Mouse (Mus musculus): ENCODE data around the gene Eif2s3y.

Eif2s3y gene

DNA sequence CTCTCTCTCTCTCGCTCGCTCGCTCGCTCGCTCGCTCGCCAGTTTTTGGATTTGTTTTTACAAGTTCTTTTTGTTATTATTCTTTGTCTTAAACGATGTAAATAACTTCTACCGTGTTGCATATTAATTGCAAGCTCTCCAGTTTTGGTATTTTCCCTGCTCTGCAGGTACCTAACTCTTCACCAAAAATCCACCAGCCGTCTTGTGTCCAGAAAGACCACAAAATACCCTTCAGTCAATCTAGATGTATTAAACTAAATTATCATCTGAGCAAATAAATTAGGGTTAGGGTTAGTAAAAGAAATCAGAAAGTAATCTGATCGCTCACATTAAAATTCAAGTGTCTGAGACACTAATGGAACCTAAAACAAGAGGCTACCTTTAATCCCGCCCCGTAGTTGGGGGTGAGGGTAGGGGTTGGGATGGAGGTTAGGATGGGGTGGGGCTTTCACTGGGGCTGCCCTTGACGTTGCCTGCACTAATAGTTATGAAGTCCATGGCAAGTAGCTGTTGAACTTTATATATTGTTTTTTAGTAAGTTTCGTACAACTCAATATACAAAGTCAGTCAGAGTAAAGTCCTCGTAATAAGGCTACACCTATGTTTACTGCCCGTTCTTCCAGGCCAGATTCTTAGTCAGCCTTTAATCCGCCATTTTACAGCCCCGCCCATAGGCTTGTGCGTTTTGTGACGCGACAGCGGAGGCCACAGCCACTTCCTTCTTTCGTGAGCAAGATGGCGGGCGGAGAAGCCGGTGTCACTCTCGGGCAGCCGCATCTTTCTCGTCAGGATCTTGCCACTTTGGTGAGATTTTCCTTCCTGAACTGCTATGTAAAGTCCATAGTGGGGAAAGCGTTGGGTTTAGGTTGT, at the start of gene Eif2s3y:
TSS of gene Eif2s3y (plus strand) at position 662 of the 870 bp plus-strand sequence.
- DNase-seq, result no peak
